Mouse (Mus musculus) liver, embryonic 15.5 days (tissue): ENCODE data around the gene Frmpd1. TPM values are rescaled to one million over a fixed set of nuclear protein-coding genes. Genes with fewer than 3 reads are reported as not detected.

Experiments used
- ATAC-seq: fragments of 200-750 bp; cut with Nextera tagmentation; 2 replicates; pipeline ENCODE4 v1.8.0; 2017; ENCODE audit warnings: moderate number of reproducible peaks, mild to moderate bottlenecking, moderate library complexity; ENCODE audit not compliant: insufficient read depth
- H3K27ac ChIP-seq: fragments of 300-500 bp; sonication (generic); replicated peaks from 2 replicates; pipeline ENCODE4 v1.5.1; 2015; ENCODE audit warnings: mild to moderate bottlenecking, inconsistent platforms
- H3K27me3 ChIP-seq: fragments of 300-500 bp; sonication (generic); 2 replicates; pipeline ENCODE4 v1.6.1; 2015; ENCODE audit warnings: mild to moderate bottlenecking, inconsistent platforms
- H3K36me3 ChIP-seq: fragments of 300-500 bp; sonication (generic); replicated peaks from 2 replicates; pipeline ENCODE4 v1.6.1; 2015; ENCODE audit warnings: moderate library complexity, mild to moderate bottlenecking, inconsistent platforms
- H3K4me1 ChIP-seq: fragments of 300-500 bp; sonication (generic); replicated peaks from 2 replicates; pipeline ENCODE4 v1.6.1; 2015; ENCODE audit warnings: inconsistent platforms
- H3K4me2 ChIP-seq: fragments of 300-500 bp; sonication (generic); 2 replicates; pipeline ENCODE4 v1.6.1; 2015; ENCODE audit warnings: moderate library complexity, mild to moderate bottlenecking, inconsistent platforms
- H3K4me3 ChIP-seq: fragments of 300-500 bp; sonication (generic); replicated peaks from 2 replicates; pipeline ENCODE4 v1.5.1; 2015; ENCODE audit warnings: mild to moderate bottlenecking, inconsistent platforms
- H3K9ac ChIP-seq: fragments of 300-500 bp; sonication (generic); 2 replicates; pipeline ENCODE4 v1.6.1; 2015; ENCODE audit warnings: moderate library complexity, mild to moderate bottlenecking, inconsistent platforms
- H3K9me3 ChIP-seq: fragments of 300-500 bp; sonication (generic); replicated peaks from 2 replicates; pipeline ENCODE4 v1.6.1; 2016; ENCODE audit warnings: inconsistent platforms
- WGBS: fragments of 180-500 bp; shearing (Covaris S2); methylation state at CpG from one replicate; pipeline ENCODE4 v1.1.7; 2015; ENCODE audit warnings: mixed read lengths; ENCODE audit not compliant: insufficient replicate concordance; 5-methylcytosine and 5-hydroxymethylcytosine counted together
- polyA plus RNA-seq: library from polyadenylated mRNA; unstranded; fragments of >200 nt; fragmentation: Nextera tagmentation; extraction: Ambion mirVana; gene quantifications from 2 replicates; pipeline ENCODE4 v1.2.1, GENCODE M21; 2015

Gene Frmpd1
- polyA plus RNA-seq, 1 experiment from 2014 or later: 0.25 TPM

DNA sequence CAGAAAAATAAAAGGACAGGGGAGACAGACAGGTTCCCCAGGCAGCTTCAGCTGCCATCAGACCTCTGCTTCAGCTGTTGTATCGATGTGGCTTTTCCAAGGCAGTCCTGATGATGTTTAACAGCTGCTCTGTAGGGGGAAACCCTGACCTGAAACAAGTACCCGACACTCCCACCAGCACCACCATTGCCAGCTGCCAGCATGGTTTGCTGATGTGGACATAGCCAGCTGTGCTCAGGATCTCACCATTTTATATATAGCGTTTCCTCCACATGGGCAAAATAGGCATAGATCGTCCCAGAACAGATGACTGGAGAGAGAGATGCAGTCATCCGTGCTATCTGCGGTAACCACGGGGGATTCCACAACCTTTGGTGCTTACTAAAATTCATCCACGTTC lies 91.1 kb downstream of the Frmpd1 start:
- ATAC-seq: no peak
- Histone ChIP-seq H3K4me2 (no peak overlapping the region), H3K4me1 (no peaks in the 10 kb centered on the region), H3K9me3 (no peaks in the 10 kb centered on the region), H3K9ac (no peak overlapping the region), H3K27ac (no peak overlapping the region), H3K27me3 (no peaks in the 10 kb centered on the region), H3K4me3 (no peak overlapping the region), H3K36me3 (no peaks in the 10 kb centered on the region)
- 68% methylated on average over 8 of the region's 8 CpGs for WGBS

DNA sequence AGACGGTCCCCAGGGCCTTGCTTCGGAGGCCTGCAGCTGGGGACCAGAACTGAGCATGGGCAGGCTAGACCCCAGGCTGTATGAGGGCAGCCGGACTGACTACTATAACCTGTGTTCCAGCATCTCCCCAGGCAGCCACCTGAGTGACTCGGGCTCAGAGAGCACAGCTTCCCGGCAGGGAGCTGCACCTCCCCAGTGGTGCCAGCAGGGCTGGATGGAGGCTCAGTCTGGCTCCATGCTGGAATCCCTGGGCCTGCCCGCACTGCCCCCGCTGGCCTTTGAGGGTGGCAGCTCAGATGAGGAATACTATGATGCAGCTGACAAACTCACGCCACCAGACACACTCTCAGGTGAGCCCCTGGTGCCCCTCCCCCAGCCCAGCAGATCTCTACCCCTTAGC lies 94.6 kb downstream of the Frmpd1 start:
- H3K4me2 ChIP-seq: no peak overlapping the region
- H3K4me3 ChIP-seq: no peak overlapping the region
- ATAC-seq: no peak
- no peaks in the 10 kb centered on the region for H3K27me3 ChIP-seq
- no peaks in the 10 kb centered on the region for H3K4me1 ChIP-seq
- no peak overlapping the region for H3K9ac ChIP-seq
- whole genome bisulfite sequencing: 63% methylated on average over 8 of the region's 8 CpGs
- no peaks in the 10 kb centered on the region for H3K36me3 ChIP-seq
- no peak overlapping the region for H3K27ac ChIP-seq
- H3K9me3 ChIP-seq: no peaks in the 10 kb centered on the region

DNA sequence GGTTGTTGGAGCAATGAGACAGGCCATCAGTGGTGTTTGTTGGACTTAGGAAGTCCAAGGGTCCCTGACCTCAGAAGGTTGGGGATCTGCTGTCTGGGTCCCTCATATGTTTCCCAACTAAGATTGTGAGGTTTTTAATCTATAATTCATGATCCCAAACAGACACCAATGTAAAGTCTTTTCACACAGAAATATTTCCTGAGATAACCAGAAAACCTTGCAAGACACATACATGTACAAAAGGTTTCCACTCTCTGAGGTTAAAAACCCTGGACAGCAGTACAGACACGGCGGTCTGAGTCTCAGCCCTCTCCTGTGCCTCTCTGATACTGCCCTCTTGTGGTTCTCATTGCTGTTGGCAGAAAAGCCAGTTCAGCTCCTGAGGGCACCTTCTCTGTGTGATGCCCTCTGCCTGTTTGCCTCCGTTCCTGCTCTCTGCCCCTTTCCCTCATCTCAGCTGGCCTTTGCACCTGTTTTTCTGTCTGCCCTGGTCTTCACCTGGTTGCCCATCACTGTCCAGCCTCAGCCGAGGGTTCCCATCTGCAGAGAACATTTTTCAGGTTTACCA lies 95.4 kb downstream of the Frmpd1 start:
- Histone ChIP-seq H3K27me3 (peaks cover under 1% of the 10 kb centered on the region; the same call in 1 of the 2 replicates), H3K27ac (no peak overlapping the region), H3K4me3 (no peak overlapping the region), H3K4me1 (no peaks in the 10 kb centered on the region), H3K9ac (no peak overlapping the region), H3K36me3 (no peaks in the 10 kb centered on the region), H3K9me3 (no peaks in the 10 kb centered on the region), H3K4me2 (no peak overlapping the region)
- 9% methylated on average over 4 of the region's 4 CpGs for WGBS
- ATAC-seq: no peak

- H3K4me1 ChIP-seq: no peaks in the 10 kb centered on the region
- no peak for ATAC-seq
- no peak overlapping the region for H3K4me3 ChIP-seq
- no peak overlapping the region for H3K9ac ChIP-seq
- no peaks in the 10 kb centered on the region for H3K36me3 ChIP-seq
- no peak overlapping the region for H3K27ac ChIP-seq
- WGBS: 35% methylated on average over 3 of the region's 3 CpGs
- H3K27me3 ChIP-seq: peaks cover 21% of the 10 kb centered on the region
- no peaks in the 10 kb centered on the region for H3K9me3 ChIP-seq
- no peak overlapping the region for H3K4me2 ChIP-seq
These were observed 101.6 kb downstream of the Frmpd1 start for GRCm38 (mm10) chr4:45286318-45286717.

DNA sequence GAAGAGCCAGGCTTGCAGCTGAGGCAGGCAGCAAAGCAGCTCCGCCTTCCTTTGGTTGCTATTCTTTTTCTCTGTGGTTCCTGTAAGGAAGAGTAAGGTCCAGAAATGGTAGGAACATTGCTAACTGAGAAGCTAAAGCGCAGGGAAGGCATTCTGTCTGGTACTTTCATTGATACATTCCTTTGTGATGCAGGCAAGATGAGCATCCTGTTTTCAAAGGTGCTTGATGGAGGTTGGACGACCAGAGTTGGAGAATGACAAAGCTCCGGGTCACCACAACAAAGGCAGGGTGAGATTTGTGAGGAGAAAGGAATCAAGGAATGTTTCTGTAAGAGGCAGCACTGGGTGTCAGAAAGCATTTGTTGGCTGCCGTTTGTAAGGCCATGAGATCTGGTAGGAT lies 103.2 kb downstream of the Frmpd1 start:
- Histone ChIP-seq H3K4me3 (no peak overlapping the region), H3K4me1 (no peaks in the 10 kb centered on the region), H3K9me3 (no peaks in the 10 kb centered on the region), H3K27me3 (peaks cover 21% of the 10 kb centered on the region), H3K36me3 (no peaks in the 10 kb centered on the region), H3K4me2 (no peak overlapping the region), H3K27ac (no peak overlapping the region), H3K9ac (no peak overlapping the region)
- WGBS: 55% methylated on average over 5 of the region's 5 CpGs
- ATAC-seq: no peak

DNA sequence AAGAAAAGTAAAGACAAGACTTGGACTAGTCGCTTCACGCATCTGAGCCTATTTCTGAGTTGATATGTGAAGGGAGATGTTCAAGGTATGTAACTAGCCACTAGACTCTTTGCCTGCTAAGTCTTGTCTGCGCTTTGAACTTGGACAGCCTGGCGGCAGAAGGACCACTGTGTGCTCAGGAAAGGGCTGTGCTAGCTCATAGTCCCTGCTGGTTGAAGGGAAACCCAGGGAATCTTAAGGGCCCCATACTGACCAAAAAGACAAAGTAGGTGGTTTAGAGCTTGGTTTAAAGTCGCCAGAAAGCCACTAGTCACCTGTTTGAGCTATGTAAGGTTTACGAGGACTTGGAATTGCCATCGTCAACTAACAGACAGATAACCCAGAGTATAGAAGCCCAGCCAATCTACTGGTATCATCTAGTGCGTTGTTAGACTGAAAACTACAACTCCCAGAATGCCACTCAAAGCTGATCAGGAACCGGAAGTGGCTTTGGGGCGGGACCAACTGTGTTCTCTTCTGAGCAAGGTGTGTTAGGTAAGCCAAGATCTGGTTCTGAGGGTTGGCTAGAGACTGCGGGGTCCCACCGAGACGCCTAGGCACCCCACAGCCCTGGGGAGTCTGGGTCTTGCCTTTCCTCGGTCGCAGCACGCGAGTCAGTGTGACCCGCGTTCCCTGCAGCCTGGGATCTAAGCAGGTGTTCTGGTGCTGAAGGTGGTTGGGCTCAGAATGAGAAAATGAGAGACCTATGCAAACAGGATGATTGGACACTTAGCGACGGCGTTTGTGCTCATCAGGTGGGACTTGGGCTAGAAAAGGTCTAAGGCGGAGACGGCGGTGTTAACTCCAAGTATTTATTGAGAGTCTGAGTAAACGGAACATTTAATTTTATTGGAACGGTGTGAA lies 112.2 kb downstream of the Frmpd1 start, which contains the start of gene Trmt10b:
Gene Trmt10b (plus strand): TSS at position 466 of the 903 bp plus-strand sequence.
- H3K9ac ChIP-seq: peak within 1 kb of the TSS; percentile 74
- peaks cover 14% of the 10 kb centered on the region for H3K4me1 ChIP-seq
- WGBS: 17% methylated on average over 27 of the region's 27 CpGs
- no peaks in the 10 kb centered on the region for H3K9me3 ChIP-seq
- H3K36me3 ChIP-seq: no peaks in the 10 kb centered on the region
- peak; percentile 68 for ATAC-seq
- no peaks in the 10 kb centered on the region for H3K27me3 ChIP-seq
- H3K4me2 ChIP-seq: peak within 1 kb of the TSS; percentile 81
- 0 out of 2 replicates have a peak within 1 kb of the TSS, but pooled peaks have one; percentile 16 for H3K27ac ChIP-seq
- H3K4me3 ChIP-seq: peak within 1 kb of the TSS; percentile 79

GRCm38 (mm10) chr4:45305536-45305935 lies 120.9 kb downstream of the Frmpd1 start:
- H3K27me3 ChIP-seq: no peaks in the 10 kb centered on the region
- 88% methylated on average over 14 of the region's 14 CpGs for WGBS
- no peak overlapping the region for H3K27ac ChIP-seq
- H3K4me1 ChIP-seq: no peaks in the 10 kb centered on the region
- no peak overlapping the region for H3K4me2 ChIP-seq
- no peak overlapping the region for H3K4me3 ChIP-seq
- H3K36me3 ChIP-seq: peaks cover 24% of the 10 kb centered on the region
- no peak overlapping the region for H3K9ac ChIP-seq
- no peak for ATAC-seq
- no peaks in the 10 kb centered on the region for H3K9me3 ChIP-seq

DNA sequence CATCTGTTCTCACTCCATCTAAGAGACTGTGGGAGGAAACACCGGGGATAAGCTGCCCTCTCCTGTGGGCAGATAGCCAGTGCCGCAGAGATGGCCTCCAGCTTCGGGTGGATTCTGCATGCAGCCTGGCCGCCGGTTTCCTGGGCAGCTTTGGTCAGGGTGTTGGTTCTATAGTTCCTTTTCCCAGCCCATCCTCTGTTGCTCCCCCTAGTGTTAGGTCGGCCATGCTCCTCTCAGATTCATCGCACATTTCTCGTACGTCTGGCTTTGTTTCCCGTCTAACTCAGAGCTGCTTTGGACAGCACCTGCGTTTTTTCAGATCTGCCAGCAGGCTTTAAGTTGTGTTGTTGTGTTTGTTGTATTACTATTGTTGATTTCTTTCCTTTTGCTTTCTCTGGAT lies 123.4 kb downstream of the Frmpd1 start:
- ATAC-seq: no peak
- no peak overlapping the region for H3K27ac ChIP-seq
- 48% methylated on average over 11 of the region's 11 CpGs for WGBS
- H3K4me3 ChIP-seq: no peak overlapping the region
- H3K4me1 ChIP-seq: no peaks in the 10 kb centered on the region
- no peak overlapping the region for H3K4me2 ChIP-seq
- no peaks in the 10 kb centered on the region for H3K27me3 ChIP-seq
- H3K9ac ChIP-seq: no peak overlapping the region
- peaks cover 24% of the 10 kb centered on the region for H3K36me3 ChIP-seq
- H3K9me3 ChIP-seq: no peaks in the 10 kb centered on the region

DNA sequence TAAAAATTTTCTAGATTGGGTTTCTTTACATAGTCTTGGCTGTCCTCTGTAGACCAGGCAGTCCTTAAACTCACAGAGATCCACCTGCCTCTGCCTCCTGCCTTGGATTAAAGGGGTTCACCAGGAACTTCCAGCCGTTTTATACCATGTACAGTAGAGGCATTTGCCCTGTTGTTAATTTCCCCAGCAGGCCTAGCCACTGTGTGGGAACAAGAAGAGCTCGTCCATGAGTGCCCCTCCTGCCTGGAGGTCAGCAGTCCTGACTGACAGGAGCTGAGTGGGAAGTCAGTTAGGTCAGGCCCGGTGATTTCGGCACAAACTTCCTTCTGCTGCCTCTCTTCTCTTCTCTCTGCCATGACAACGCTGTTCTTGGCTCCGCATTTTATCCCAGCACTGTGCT lies 123.9 kb downstream of the Frmpd1 start:
- 71% methylated on average over 6 of the region's 6 CpGs for WGBS
- Histone ChIP-seq H3K4me3 (no peak overlapping the region), H3K9ac (no peak overlapping the region), H3K4me2 (no peak overlapping the region), H3K27ac (no peak overlapping the region), H3K4me1 (no peaks in the 10 kb centered on the region), H3K9me3 (no peaks in the 10 kb centered on the region), H3K27me3 (no peaks in the 10 kb centered on the region), H3K36me3 (peaks cover 23% of the 10 kb centered on the region)
- ATAC-seq: no peak

GRCm38 (mm10) chr4:45311056-45311455 lies 126.4 kb downstream of the Frmpd1 start:
- no peak for ATAC-seq
- no peaks in the 10 kb centered on the region for H3K9me3 ChIP-seq
- peaks cover 23% of the 10 kb centered on the region for H3K36me3 ChIP-seq
- H3K9ac ChIP-seq: no peak overlapping the region
- no peak overlapping the region for H3K27ac ChIP-seq
- WGBS: 75% methylated on average over 2 of the region's 2 CpGs
- H3K4me2 ChIP-seq: no peak overlapping the region
- no peaks in the 10 kb centered on the region for H3K4me1 ChIP-seq
- no peaks in the 10 kb centered on the region for H3K27me3 ChIP-seq
- no peak overlapping the region for H3K4me3 ChIP-seq

GRCm38 (mm10) chr4:45320159-45320816 lies 135.6 kb downstream of the Frmpd1 start:
- peak overlapping the region; percentile 82 for H3K27ac ChIP-seq
- ATAC-seq: peak; percentile 87
- H3K4me1 ChIP-seq: peaks cover 19% of the 10 kb centered on the region
- peak overlapping the region; percentile 87 for H3K4me3 ChIP-seq
- peak overlapping the region; percentile 86 for H3K9ac ChIP-seq
- peaks cover 9% of the 10 kb centered on the region for H3K27me3 ChIP-seq
- H3K9me3 ChIP-seq: no peaks in the 10 kb centered on the region
- peak overlapping the region; percentile 82 for H3K4me2 ChIP-seq
- WGBS: under 1% methylated on average over 56 of the region's 56 CpGs
- peaks cover 35% of the 10 kb centered on the region for H3K36me3 ChIP-seq
